Mouse (Mus musculus) liver, embryonic 12.5 days (tissue): Measurements from ENCODE around the gene Ccdc188. TPM values are rescaled to one million over a fixed set of nuclear protein-coding genes. Genes with fewer than 3 reads are reported as not detected.
A peak's percentile ranks its signal among the peaks of the same experiment; 100 is the strongest.

ENCODE experiments used
- ATAC-seq: fragments of 200-750 bp; cut with Nextera tagmentation; 2 replicates; pipeline ENCODE4 v1.8.0; 2017; ENCODE audit warnings: moderate number of reproducible peaks, mild to moderate bottlenecking, moderate library complexity
- H3K27ac ChIP-seq: fragments of 300-500 bp; sonication (generic); 2 replicates; pipeline ENCODE4 v1.5.1; 2016; ENCODE audit warnings: mild to moderate bottlenecking
- H3K27me3 ChIP-seq: fragments of 300-500 bp; sonication (generic); replicated peaks from 2 replicates; pipeline ENCODE4 v1.6.1; 2016; ENCODE audit warnings: mild to moderate bottlenecking, moderate library complexity
- H3K36me3 ChIP-seq: fragments of 300-500 bp; sonication (generic); 2 replicates; pipeline ENCODE4 v1.6.1; 2016; ENCODE audit warnings: mild to moderate bottlenecking, moderate library complexity
- H3K4me1 ChIP-seq: fragments of 300-500 bp; sonication (generic); 2 replicates; pipeline ENCODE4 v1.6.1; 2016
- H3K4me2 ChIP-seq: fragments of 300-500 bp; sonication (generic); 2 replicates; pipeline ENCODE4 v1.6.1; 2016; ENCODE audit warnings: mild to moderate bottlenecking, moderate library complexity
- H3K4me3 ChIP-seq: fragments of 300-500 bp; sonication (generic); 2 replicates; pipeline ENCODE4 v1.5.1; 2016; ENCODE audit warnings: mild to moderate bottlenecking, moderate library complexity
- H3K9ac ChIP-seq: fragments of 300-500 bp; sonication (generic); 2 replicates; pipeline ENCODE4 v1.6.1; 2016; ENCODE audit warnings: mild to moderate bottlenecking, moderate library complexity
- H3K9me3 ChIP-seq: fragments of 300-500 bp; sonication (generic); replicated peaks from 2 replicates; pipeline ENCODE4 v1.6.1; 2016; ENCODE audit warnings: mild to moderate bottlenecking, moderate library complexity
- WGBS: fragments of 180-500 bp; shearing (Covaris S2); methylation state at CpG from one replicate; pipeline ENCODE4 v1.1.7; 2016; ENCODE audit not compliant: insufficient replicate concordance; 5-methylcytosine and 5-hydroxymethylcytosine counted together
- polyA plus RNA-seq: library from polyadenylated mRNA; unstranded; fragments of >200 nt; fragmentation: Nextera tagmentation; extraction: Ambion mirVana; gene quantifications from 2 replicates; pipeline ENCODE4 v1.2.1, GENCODE M21; 2016

Gene Ccdc188
- polyA plus RNA-seq, 1 experiment from 2014 or later = not detected

- no peak overlapping the region for H3K4me2 ChIP-seq
- H3K9me3 ChIP-seq = no peaks in the 10 kb centered on the region
- no peaks in the 10 kb centered on the region for H3K4me1 ChIP-seq
- H3K27ac ChIP-seq = no peak overlapping the region
- H3K36me3 ChIP-seq = no peaks in the 10 kb centered on the region
- no peak overlapping the region for H3K4me3 ChIP-seq
- no peak overlapping the region for H3K9ac ChIP-seq
- 0 out of 2 replicates have a peak, but pooled peaks cover 11% of the 10 kb centered on the region for H3K27me3 ChIP-seq
- WGBS = 70% methylated on average over 1 of the region's 1 CpGs
- no peak for ATAC-seq
Observed at GRCm38 (mm10) chr16:18202061-18202460, 15.6 kb upstream of the Ccdc188 start.

GRCm38 (mm10) chr16:18203430-18204091 lies 14.1 kb upstream of the Ccdc188 start:
- Histone ChIP-seq H3K4me2 (no peak overlapping the region), H3K27ac (no peak overlapping the region), H3K4me1 (no peaks in the 10 kb centered on the region), H3K27me3 (0 out of 2 replicates have a peak, but pooled peaks cover 9% of the 10 kb centered on the region), H3K36me3 (no peaks in the 10 kb centered on the region), H3K9me3 (no peaks in the 10 kb centered on the region), H3K9ac (no peak overlapping the region), H3K4me3 (no peak overlapping the region)
- ATAC-seq = no peak
- 65% methylated on average over 7 of the region's 7 CpGs for WGBS

GRCm38 (mm10) chr16:18210701-18211416 lies 6.8 kb upstream of the Ccdc188 start:
- ATAC-seq = 0 out of 2 replicates have a peak, but pooled peaks have one; percentile 14
- Histone ChIP-seq H3K4me2 (no peak overlapping the region), H3K36me3 (no peaks in the 10 kb centered on the region), H3K27ac (no peak overlapping the region), H3K9ac (no peak overlapping the region), H3K27me3 (peaks cover 30% of the 10 kb centered on the region; the same call in 1 of the 2 replicates), H3K9me3 (no peaks in the 10 kb centered on the region), H3K4me3 (no peak overlapping the region), H3K4me1 (no peaks in the 10 kb centered on the region)
- WGBS = 15% methylated on average over 8 of the region's 8 CpGs

DNA sequence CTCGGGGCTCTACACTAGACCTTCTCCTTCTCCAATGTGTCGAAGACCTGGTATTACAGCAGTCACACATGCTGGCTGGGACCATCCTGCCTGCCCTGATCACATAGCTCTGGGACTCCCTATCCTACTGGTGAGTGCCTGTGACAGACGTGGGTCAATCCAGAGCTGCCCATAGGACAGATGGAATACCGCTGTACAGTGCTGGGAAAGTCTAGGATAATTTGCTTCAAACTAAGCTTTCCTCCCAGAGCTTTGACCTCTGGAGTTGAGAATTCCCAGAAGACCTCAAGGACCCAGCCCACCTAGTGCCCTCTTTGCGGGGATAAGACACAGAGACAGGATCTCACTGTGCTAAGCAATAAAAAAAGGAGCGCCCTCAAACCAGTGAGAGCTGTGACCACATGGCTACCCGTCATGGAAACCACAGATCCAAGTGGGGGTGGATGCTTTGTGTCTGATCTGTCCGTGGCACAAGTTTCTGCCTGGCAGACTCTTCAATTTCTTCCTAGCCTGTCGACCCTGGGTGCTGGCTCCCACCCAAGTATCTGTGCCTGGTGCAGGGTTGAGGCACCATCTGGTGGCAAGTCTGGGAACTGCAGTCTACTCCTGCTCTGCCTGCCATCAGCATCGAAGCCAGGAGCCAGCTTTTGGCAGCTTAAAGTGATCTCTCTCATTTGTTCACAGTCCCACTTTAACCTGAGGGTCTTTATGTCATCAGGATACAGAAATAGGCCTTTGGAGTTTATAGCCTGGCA lies 6.1 kb upstream of the Ccdc188 start:
- WGBS = 37% methylated on average over 10 of the region's 10 CpGs
- ATAC-seq = 0 out of 2 replicates have a peak, but pooled peaks have one; percentile 49
- H3K9me3 ChIP-seq = no peaks in the 10 kb centered on the region

GRCm38 (mm10) chr16:18213689-18214088 lies 4.0 kb upstream of the Ccdc188 start:
- Histone ChIP-seq H3K4me3 (no peak overlapping the region), H3K9me3 (no peaks in the 10 kb centered on the region), H3K36me3 (no peaks in the 10 kb centered on the region), H3K27me3 (peaks cover 34% of the 10 kb centered on the region), H3K27ac (no peak overlapping the region), H3K4me2 (no peak overlapping the region), H3K4me1 (no peaks in the 10 kb centered on the region), H3K9ac (no peak overlapping the region)
- 53% methylated on average over 6 of the region's 6 CpGs for WGBS
- 0 out of 2 replicates have a peak, but pooled peaks have one; percentile 19 for ATAC-seq

More for the DNA sequence above, 6.1 kb upstream of the Ccdc188 start:
- no peaks in the 10 kb centered on the region for H3K4me1 ChIP-seq
- H3K27me3 ChIP-seq = peaks cover 33% of the 10 kb centered on the region; the same call in 1 of the 2 replicates
- no peak overlapping the region for H3K4me2 ChIP-seq
- no peak overlapping the region for H3K27ac ChIP-seq
- no peak overlapping the region for H3K4me3 ChIP-seq
- no peak overlapping the region for H3K9ac ChIP-seq
- H3K36me3 ChIP-seq = no peaks in the 10 kb centered on the region

- peaks cover 1% of the 10 kb centered on the region for H3K4me1 ChIP-seq
- no peaks in the 10 kb centered on the region for H3K36me3 ChIP-seq
- no peak overlapping the region for H3K27ac ChIP-seq
- no peaks in the 10 kb centered on the region for H3K9me3 ChIP-seq
- H3K27me3 ChIP-seq = peaks cover 27% of the 10 kb centered on the region
- no peak overlapping the region for H3K9ac ChIP-seq
- ATAC-seq = no peak
- H3K4me2 ChIP-seq = no peak overlapping the region
- 76% methylated on average over 7 of the region's 7 CpGs for WGBS
- no peak overlapping the region for H3K4me3 ChIP-seq
Observed at GRCm38 (mm10) chr16:18214858-18215257, 2.8 kb upstream of the Ccdc188 start.

GRCm38 (mm10) chr16:18218580-18218996 lies 909 bp downstream of the Ccdc188 start:
- no peak overlapping the region for H3K27ac ChIP-seq
- H3K4me1 ChIP-seq = peaks cover 7% of the 10 kb centered on the region
- no peak overlapping the region for H3K4me3 ChIP-seq
- no peak overlapping the region for H3K9ac ChIP-seq
- ATAC-seq = no peak
- WGBS = 72% methylated on average over 9 of the region's 9 CpGs
- H3K4me2 ChIP-seq = no peak overlapping the region
- peaks cover 15% of the 10 kb centered on the region; the same call in 1 of the 2 replicates for H3K27me3 ChIP-seq
- H3K36me3 ChIP-seq = peaks cover 14% of the 10 kb centered on the region
- H3K9me3 ChIP-seq = no peaks in the 10 kb centered on the region

GRCm38 (mm10) chr16:18220001-18220400 lies 2.3 kb downstream of the Ccdc188 start:
- Histone ChIP-seq H3K9ac (no peak overlapping the region), H3K36me3 (peaks cover 28% of the 10 kb centered on the region), H3K9me3 (no peaks in the 10 kb centered on the region), H3K4me1 (peaks cover 7% of the 10 kb centered on the region), H3K27ac (no peak overlapping the region), H3K4me3 (no peak overlapping the region), H3K4me2 (no peak overlapping the region), H3K27me3 (peaks cover 10% of the 10 kb centered on the region; the same call in 1 of the 2 replicates)
- ATAC-seq = peak; percentile 43; the same call in 1 of the 2 replicates
- 37% methylated on average over 8 of the region's 8 CpGs for WGBS

DNA sequence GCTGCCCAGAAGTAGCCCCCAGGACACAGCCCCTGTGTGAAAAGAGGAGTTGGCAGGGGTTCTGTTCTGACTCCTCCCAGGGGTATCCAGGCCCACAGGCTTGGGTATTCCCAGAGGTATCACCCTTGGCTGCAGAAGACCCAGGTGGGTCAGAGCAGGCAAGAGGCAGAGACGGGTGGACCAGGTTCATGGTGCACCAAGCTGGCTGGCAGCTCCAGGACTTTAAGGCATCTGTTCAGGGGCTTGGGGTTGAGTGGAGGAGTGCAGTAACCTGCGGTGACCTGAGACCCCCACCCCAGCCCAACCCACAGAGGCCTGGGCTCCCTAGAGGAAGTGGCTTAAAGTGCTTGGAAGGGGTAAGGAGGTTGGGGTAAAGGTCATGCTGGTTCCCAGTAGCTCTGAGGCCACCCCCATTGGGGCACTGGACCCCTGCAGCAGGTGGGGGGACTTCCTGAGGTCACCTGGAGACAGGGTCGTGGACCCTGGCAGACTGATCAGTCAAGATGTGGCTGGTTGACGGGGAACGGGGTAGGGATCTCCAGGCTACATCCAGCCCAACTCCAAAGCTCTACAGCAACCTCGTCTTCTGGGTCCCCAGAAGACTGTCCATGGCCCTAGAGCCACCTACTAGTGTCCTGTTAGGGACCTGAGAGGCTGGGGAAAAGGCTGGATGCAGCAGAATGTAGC lies 3.3 kb downstream of the Ccdc188 start:
- H3K9me3 ChIP-seq = no peaks in the 10 kb centered on the region
- no peak for ATAC-seq
- H3K4me3 ChIP-seq = no peak overlapping the region
- peaks cover 37% of the 10 kb centered on the region for H3K36me3 ChIP-seq
- H3K9ac ChIP-seq = no peak overlapping the region
- H3K27ac ChIP-seq = no peak overlapping the region
- peaks cover 7% of the 10 kb centered on the region for H3K4me1 ChIP-seq
- H3K4me2 ChIP-seq = no peak overlapping the region
- H3K27me3 ChIP-seq = peaks cover 5% of the 10 kb centered on the region; the same call in 1 of the 2 replicates
- 64% methylated on average over 6 of the region's 6 CpGs for WGBS

- Histone ChIP-seq H3K9me3 (no peaks in the 10 kb centered on the region), H3K9ac (no peak overlapping the region), H3K27ac (no peak overlapping the region), H3K4me2 (no peak overlapping the region), H3K4me3 (no peak overlapping the region), H3K4me1 (peaks cover 7% of the 10 kb centered on the region), H3K36me3 (peaks cover 42% of the 10 kb centered on the region), H3K27me3 (peaks cover 4% of the 10 kb centered on the region; the same call in 1 of the 2 replicates)
- ATAC-seq = no peak
- WGBS = 72% methylated on average over 11 of the region's 11 CpGs
Observed at GRCm38 (mm10) chr16:18221543-18221898, 3.8 kb downstream of the Ccdc188 start.

DNA sequence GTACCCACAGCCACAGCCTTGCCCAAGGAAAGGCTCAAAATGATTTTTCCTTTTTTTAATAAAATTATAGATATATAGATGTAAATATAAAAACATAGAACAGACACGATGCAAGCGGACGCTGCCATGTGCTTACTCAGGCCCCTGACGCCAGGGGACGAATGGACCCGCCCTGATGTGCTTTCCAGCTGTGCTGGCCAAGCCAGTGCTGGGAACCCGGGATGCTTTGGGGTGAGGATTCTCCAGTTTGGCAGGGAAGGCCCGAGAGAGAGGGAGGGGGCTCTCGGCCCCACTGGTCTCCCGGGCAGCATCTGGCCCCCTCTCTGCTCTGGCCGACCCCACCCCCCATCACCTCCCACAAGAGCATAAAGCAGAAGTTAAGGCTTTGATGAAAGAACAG lies 4.5 kb downstream of the Ccdc188 start:
- no peak overlapping the region for H3K4me3 ChIP-seq
- no peaks in the 10 kb centered on the region for H3K9me3 ChIP-seq
- ATAC-seq = no peak
- peaks cover 48% of the 10 kb centered on the region for H3K36me3 ChIP-seq
- H3K27me3 ChIP-seq = peaks cover 4% of the 10 kb centered on the region; the same call in 1 of the 2 replicates
- H3K4me2 ChIP-seq = no peak overlapping the region
- no peak overlapping the region for H3K27ac ChIP-seq
- 69% methylated on average over 11 of the region's 11 CpGs for WGBS
- no peak overlapping the region for H3K9ac ChIP-seq
- peaks cover 7% of the 10 kb centered on the region for H3K4me1 ChIP-seq
